Mouse (Mus musculus): Measurements from ENCODE around the gene Aig1. TPM values are rescaled to one million over a fixed set of nuclear protein-coding genes. Genes with fewer than 3 reads are reported as not detected.
"Not testable (repeated sequence)": the region's sequence is repeated elsewhere in the genome, so short reads cannot be mapped to it uniquely, and the experiment has no call there.

The Aig1 gene
- total RNA-seq (2015; ENCODE audit: low replicate concordance) (3.1 and 10.4 TPM in 2 replicates), total RNA-seq (2017; ENCODE audit: low replicate concordance) (0.14 and 2.2 TPM in 2 replicates)

DNA sequence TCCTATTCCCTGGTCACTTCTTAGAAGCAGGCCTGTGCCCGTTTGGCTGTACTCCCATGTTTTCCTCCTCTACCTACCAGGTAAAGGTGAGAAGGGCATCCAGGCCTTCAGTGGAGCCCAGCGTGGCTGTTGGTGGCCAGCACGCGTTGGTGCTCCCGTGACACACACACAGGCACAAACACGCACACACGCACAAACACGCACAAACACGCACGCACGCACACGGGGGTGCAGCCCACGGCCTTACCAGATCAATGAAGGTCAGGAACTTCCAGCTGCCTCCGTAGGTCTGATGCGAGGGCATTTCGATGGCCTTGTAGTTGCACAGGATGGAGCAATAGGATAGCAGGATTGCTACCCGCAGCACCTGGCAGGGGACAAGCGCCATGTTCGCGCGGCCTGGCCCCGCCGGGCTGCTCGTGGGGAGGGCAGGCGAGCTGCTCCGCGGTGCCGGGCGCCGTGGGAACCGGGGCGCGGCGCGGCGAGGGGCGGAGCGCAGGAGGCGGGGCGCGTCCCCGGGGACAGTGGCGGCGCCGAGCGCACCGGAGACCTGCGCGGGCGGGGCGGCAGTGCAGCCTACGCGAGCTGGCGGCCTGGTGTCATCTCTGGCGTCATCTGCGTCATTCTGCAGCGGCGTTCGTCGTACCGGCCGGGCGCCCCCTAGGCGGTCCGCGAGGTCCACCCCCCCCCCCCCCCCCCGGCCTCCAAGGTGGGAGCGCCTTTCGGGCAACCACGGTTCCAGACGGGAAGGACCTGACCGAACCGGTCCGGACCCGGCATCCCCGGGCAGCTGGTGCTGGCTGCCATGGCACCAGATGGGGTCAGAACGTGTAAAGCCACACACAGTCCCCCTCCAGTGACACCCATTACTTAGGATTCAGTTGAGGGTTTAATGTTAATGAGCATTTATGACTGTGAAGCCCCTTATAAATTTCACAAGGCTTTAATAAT, at the start of gene Aig1:
Gene Aig1 (minus strand): TSS at position 610 of the 951 bp plus-strand sequence.
- peak; percentile 97 for ATAC-seq (replicated peaks; ENCODE audit: low FRiP score, poor library complexity, severe bottlenecking)

GRCm38 (mm10) chr10:13916645-13917342, 48.0 kb upstream of the Aig1 start:
- ATAC-seq (replicated peaks; ENCODE audit: low FRiP score, poor library complexity, severe bottlenecking), result no peak

GRCm38 (mm10) chr10:13915211-13915610, 46.4 kb upstream of the Aig1 start:
- ATAC-seq (replicated peaks; ENCODE audit: low FRiP score, poor library complexity, severe bottlenecking), result no peak

DNA sequence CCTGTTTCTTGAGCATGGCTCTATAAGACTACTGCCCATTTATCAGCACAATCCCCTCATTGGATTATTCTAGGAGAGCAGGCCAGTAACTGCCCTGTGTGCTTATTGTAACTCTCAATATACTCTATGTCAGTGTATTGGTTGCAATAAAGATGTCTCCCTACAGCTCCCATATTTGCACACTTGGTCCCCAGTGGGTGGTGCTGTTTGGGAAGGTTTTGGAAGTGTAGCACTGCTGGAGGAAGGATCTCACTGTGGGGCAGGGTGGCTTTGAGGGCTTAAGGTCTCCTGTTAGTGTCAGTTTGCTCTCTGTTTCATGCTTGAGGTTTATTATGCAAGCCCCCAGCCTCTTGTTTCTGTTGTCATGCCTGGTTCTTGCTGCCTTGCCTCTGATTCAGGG, 44.9 kb upstream of the Aig1 start:
- no peak for ATAC-seq (replicated peaks; ENCODE audit: low FRiP score, poor library complexity, severe bottlenecking)

DNA sequence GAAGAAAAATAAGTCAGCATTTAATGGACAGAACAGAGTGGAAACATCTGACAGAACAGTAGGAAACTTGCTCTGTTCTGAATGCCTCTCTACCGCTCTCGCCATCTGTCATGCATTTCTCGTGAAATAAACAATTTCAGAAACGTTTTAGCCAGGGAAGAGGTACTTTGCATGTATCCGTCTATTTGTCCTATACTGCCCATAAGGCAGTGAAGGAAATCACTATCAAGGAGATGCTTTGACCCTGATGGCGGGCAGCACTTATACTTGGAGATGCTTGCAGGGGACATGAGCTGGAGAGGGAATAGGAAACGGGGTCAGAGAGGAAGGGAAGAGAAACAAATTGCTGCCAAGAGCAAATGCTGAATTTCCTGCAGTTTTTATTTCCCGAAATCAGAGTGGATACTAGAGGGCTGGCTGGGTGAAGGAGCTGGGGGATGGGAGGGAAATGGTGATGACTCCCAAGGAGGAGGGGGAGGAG, 37.5 kb upstream of the Aig1 start:
- no peak for ATAC-seq (replicated peaks; ENCODE audit: low FRiP score, poor library complexity, severe bottlenecking)

GRCm38 (mm10) chr10:13905618-13906017, 36.8 kb upstream of the Aig1 start:
- no peak for ATAC-seq (replicated peaks; ENCODE audit: low FRiP score, poor library complexity, severe bottlenecking)

DNA sequence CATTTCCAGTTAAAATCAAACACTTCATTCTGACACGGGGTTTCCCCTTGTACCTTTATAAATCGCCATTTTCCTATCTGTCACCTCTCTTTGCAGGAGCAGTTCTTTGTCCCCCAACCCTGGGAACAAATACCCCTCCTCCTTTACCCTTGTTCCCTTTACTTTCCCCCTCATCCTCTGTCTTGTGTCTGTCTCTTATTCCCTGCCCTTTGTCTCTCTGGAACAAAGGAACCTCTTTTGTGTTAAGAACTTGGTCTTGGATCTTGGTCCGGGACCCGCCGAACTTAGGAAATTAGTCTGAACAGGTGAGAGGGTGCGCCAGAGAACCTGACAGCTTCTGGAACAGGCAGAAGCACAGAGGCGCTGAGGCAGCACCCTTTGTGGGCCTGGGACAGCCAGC, 24.0 kb upstream of the Aig1 start:
- ATAC-seq (replicated peaks; ENCODE audit: low FRiP score, poor library complexity, severe bottlenecking), result not testable (repeated sequence)

GRCm38 (mm10) chr10:13882975-13883875, 14.4 kb upstream of the Aig1 start:
- no peak for ATAC-seq (replicated peaks; ENCODE audit: low FRiP score, poor library complexity, severe bottlenecking)

GRCm38 (mm10) chr10:13882490-13882889, 13.7 kb upstream of the Aig1 start:
- ATAC-seq (replicated peaks; ENCODE audit: low FRiP score, poor library complexity, severe bottlenecking), result no peak

DNA sequence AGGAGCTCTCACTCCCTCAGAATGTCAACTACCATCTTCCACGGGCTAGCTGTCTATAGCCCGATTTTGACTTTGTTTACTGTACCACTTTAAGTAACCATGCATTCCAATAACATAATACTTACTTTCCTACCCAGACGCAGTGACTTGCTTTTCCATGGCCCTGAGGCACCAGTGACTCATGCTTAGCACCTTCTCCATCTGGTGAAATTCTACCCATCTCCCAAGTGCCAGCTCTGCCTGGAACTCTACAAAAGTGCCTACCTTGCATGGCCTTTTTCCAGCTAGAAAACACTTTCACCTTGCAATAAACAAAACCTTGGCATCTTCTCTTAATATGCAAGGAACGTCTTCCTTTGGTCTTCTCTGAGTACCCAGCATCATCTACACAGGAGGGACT, 9.9 kb upstream of the Aig1 start:
- no peak for ATAC-seq (replicated peaks; ENCODE audit: low FRiP score, poor library complexity, severe bottlenecking)

DNA sequence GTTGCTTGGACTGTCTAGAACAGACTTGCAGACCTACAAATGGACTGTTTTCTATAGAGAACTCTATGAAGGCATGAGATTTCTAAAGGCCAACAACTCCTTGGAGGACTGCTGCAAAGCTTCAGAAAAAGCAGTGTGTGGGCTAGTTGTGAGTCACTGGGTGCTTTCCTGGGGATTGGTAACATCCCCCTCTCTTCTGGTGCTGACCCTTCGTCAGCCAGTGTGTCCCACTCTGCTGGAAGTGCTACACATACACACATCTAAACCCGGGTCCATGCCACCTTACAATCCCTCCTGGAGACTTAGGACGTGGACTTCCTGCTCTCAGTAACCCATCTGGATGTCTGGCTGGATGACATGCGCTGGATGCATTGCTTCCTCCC, 6.2 kb upstream of the Aig1 start:
- no peak for ATAC-seq (replicated peaks; ENCODE audit: low FRiP score, poor library complexity, severe bottlenecking)

- peak; percentile 49 for ATAC-seq (replicated peaks; ENCODE audit: low FRiP score, poor library complexity, severe bottlenecking)
Measured at GRCm38 (mm10) chr10:13874301-13875037, 5.7 kb upstream of the Aig1 start.

DNA sequence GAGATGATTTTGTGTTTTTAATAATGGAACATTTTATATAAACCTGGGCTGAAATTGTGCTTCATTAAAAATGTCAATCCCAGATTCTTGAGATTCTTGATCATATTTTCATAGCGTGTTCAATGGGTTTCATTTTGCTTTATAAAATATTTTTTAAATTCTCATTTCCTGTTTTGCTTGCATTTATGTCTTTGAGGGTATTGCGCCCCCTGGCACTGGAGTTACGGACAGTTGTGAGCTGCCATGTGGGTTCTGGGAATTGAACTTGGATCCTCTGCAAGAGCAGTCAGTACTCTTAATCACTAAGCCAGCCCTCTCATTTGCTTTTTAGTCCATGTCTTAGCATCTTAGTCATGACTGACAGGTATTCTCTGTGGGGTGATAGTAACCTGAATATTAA, 1.8 kb upstream of the Aig1 start:
- no peak for ATAC-seq (replicated peaks; ENCODE audit: low FRiP score, poor library complexity, severe bottlenecking)

GRCm38 (mm10) chr10:13869322-13870035, 699 bp upstream of the Aig1 start:
- no peak for ATAC-seq (replicated peaks; ENCODE audit: low FRiP score, poor library complexity, severe bottlenecking)

DNA sequence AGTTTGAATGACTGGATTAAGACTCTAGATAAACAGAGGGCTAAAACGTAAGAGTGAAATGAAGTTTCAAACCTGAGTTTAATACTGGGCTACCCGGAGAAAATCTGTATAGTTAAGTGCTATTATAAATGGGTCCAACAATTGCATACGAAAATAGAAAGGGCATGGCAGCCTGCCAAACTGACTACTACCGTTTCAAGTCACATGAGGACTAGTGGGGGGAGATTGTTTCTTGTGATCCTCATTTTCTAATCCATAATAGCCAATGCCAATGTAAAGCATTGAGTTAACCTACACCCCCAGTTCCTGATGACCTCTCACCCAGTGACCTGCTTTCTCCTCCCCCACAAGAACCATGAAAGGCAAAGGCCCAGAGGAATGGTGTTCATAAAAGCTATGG, 2.4 kb downstream of the Aig1 start:
- ATAC-seq (replicated peaks; ENCODE audit: low FRiP score, poor library complexity, severe bottlenecking), result no peak

GRCm38 (mm10) chr10:13861115-13861909, 7.5 kb downstream of the Aig1 start:
- no peak for ATAC-seq (replicated peaks; ENCODE audit: low FRiP score, poor library complexity, severe bottlenecking)

GRCm38 (mm10) chr10:13856438-13856837, 12.3 kb downstream of the Aig1 start:
- ATAC-seq (replicated peaks; ENCODE audit: low FRiP score, poor library complexity, severe bottlenecking), result no peak

DNA sequence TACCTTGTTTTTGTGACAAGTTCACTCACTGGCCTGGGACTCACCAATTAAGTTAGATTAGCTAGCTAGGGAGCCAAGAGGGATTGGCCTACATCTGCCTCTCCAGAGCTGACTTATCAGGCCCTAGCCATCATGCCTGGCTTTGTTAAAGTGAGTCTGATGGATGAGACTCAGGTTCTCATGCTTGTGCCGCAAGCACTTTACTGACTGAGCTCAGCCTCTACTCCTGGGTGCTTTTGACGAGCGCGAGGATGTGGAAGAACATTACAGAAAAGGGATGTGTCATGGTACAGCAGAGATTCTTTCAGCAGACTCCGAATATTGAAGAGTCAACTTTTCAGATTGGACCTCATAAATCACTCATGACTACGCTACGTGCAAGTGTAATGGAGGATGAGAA, 12.8 kb downstream of the Aig1 start:
- no peak for ATAC-seq (replicated peaks; ENCODE audit: low FRiP score, poor library complexity, severe bottlenecking)

All from erythroblast, adult 5-6 weeks (primary cell).